Mouse (Mus musculus): ENCODE data around the gene Tas2r102.

- no peak for TF ChIP-seq POLR2A (IDR thresholded peaks at IDR 0.05; ENCODE audit: extremely low read depth, insufficient read depth, low read length)
- TF ChIP-seq CTCF (IDR thresholded peaks at IDR 0.05; ENCODE audit: low read depth, low read length) = no peak
Measured at GRCm38 (mm10) chr6:132778062-132778461, 16.1 kb downstream of the Tas2r102 start, which contains the start of gene Tas2r136.

Measured in liver, adult 2 months (tissue).